Mouse (Mus musculus) embryonic facial prominence, embryonic 14.5 days (tissue): ENCODE measurements around the gene Cdh4. TPM values are rescaled to one million over a fixed set of nuclear protein-coding genes. Genes with fewer than 3 reads are reported as not detected.
A peak's percentile ranks its signal among the peaks of the same experiment; 100 is the strongest.

ENCODE experiments used
- ATAC-seq: fragments of 200-750 bp; cut with Nextera tagmentation; 2 replicates; pipeline ENCODE4 v1.8.0; 2017; ENCODE audit warnings: low read depth, moderate number of reproducible peaks, moderate TSS enrichment
- DNase-seq: peaks from one replicate; pipeline ENCODE4 v3.0.0-alpha.2; 2015; ENCODE audit warnings: low spot score
- H3K27ac ChIP-seq: fragments of 300-500 bp; sonication (generic); replicated peaks from 2 replicates; pipeline ENCODE4 v1.5.1; 2014; ENCODE audit warnings: low read depth, mild to moderate bottlenecking, low read length, moderate library complexity
- H3K27me3 ChIP-seq: fragments of 300-500 bp; sonication (generic); replicated peaks from 2 replicates; pipeline ENCODE4 v1.6.1; 2014; ENCODE audit warnings: low read length; ENCODE audit not compliant: control insufficient read depth, insufficient read depth
- H3K36me3 ChIP-seq: fragments of 300-500 bp; sonication (generic); 2 replicates; pipeline ENCODE4 v1.6.1; 2014; ENCODE audit warnings: low read length, mixed read lengths; ENCODE audit not compliant: control insufficient read depth, insufficient read depth
- H3K4me1 ChIP-seq: fragments of 300-500 bp; sonication (generic); 2 replicates; pipeline ENCODE4 v1.6.1; 2014; ENCODE audit warnings: antibody characterized with exemption, low read length; ENCODE audit not compliant: control insufficient read depth, insufficient read depth
- H3K4me2 ChIP-seq: fragments of 300-500 bp; sonication (generic); 2 replicates; pipeline ENCODE4 v1.6.1; 2014; ENCODE audit warnings: low read depth, mild to moderate bottlenecking, low read length, moderate library complexity, mixed read lengths
- H3K4me3 ChIP-seq: fragments of 300-500 bp; sonication (generic); 2 replicates; pipeline ENCODE4 v1.5.1; 2014; ENCODE audit warnings: low read depth, mild to moderate bottlenecking, low read length
- H3K9ac ChIP-seq: fragments of 300-500 bp; sonication (generic); 2 replicates; pipeline ENCODE4 v1.6.1; 2014; ENCODE audit warnings: low read depth, mild to moderate bottlenecking, low read length, moderate library complexity, mixed read lengths
- H3K9me3 ChIP-seq: fragments of 300-500 bp; sonication (generic); 2 replicates; pipeline ENCODE4 v1.6.1; 2016; ENCODE audit warnings: low read length; ENCODE audit not compliant: control insufficient read depth
- WGBS: fragments of 180-500 bp; shearing (Covaris S2); extraction: QIAGEN DNeasy Blood & Tissue Kit; methylation state at CpG from one replicate; pipeline ENCODE4 v1.1.7; 2014; 5-methylcytosine and 5-hydroxymethylcytosine counted together
- polyA plus RNA-seq: library from polyadenylated mRNA; unstranded; fragments of >200 nt; fragmentation: Nextera tagmentation; extraction: Ambion mirVana; gene quantifications from 2 replicates; pipeline ENCODE4 v1.2.1, GENCODE M21; 2014

The Cdh4 gene
- polyA plus RNA-seq, 1 experiment from 2014 or later, result 9.2 TPM

DNA sequence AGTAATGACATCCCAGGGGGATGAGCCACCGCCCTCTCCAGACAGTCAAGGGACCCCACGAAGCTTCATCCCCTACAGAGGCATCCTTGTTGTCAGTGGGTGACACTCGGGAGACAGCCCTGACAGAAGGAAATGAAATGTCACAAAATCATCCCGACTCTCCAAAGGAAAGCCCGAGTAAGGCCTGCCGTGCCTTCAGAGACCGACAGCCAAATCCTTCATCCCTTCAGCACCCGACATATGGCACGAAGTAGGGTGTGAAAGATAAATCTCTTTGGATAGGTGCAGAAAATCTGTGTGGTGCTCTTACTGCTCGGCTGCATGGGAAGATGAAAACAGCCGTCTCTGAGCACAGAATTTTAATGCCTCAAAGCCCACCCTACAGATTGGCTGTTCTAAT, 312.5 kb downstream of the Cdh4 start:
- Histone ChIP-seq H3K9ac (no peak overlapping the region), H3K27ac (no peak overlapping the region)
- no peak for ATAC-seq

DNA sequence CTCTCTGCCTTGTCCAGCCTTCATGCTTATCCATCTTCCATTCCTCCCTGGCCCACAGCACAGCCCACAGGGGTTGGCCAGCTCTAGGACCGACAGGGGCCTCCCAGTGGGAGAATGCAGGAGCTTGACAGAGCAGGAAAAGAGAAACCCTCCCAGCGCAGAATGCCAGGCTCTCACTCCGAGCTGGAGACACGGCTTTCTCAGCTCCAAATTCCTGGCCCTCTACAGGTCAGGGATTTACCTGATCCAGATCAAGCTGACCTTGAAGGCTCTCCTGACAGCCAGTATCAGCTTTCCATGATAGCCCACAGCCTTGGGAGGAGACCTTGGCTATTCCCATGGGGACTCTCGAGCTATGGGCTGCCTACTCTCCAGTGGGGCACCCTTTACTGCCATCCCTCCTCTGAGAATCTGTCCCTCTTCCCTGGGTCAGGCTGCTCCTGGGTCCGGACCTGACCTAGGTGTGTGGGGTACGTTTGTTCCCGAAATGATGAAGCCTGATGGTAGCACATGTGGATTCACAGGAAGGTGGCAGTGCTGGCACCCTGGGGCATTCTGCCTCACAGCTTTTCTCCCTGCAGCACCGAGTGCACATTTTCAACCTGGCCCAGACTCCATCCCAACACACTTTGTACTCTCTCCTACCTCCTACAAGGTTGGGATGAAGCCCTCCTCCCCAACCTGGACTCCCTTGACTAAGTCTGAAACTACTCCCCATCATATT, 319.6 kb downstream of the Cdh4 start:
- no peaks in the 10 kb centered on the region for H3K9me3 ChIP-seq
- DNase-seq (no peak), ATAC-seq (no peak)
- no peaks in the 10 kb centered on the region for H3K4me1 ChIP-seq
- H3K27me3 ChIP-seq, result peaks cover 8% of the 10 kb centered on the region; the same call in 1 of the 2 replicates
- H3K36me3 ChIP-seq, result no peaks in the 10 kb centered on the region
- H3K4me2 ChIP-seq, result no peak overlapping the region
- no peak overlapping the region for H3K4me3 ChIP-seq
- 65% methylated on average over 9 of the region's 9 CpGs for WGBS
- no peak overlapping the region for H3K27ac ChIP-seq
- no peak overlapping the region for H3K9ac ChIP-seq

More for the DNA sequence above, 312.5 kb downstream of the Cdh4 start:
- 76% methylated on average over 11 of the region's 11 CpGs for WGBS
- H3K4me1 ChIP-seq, result no peaks in the 10 kb centered on the region
- H3K4me3 ChIP-seq, result no peak overlapping the region
- no peaks in the 10 kb centered on the region for H3K9me3 ChIP-seq
- no peaks in the 10 kb centered on the region for H3K27me3 ChIP-seq
- H3K36me3 ChIP-seq, result no peaks in the 10 kb centered on the region
- no peak overlapping the region for H3K4me2 ChIP-seq
- DNase-seq, result no peak

DNA sequence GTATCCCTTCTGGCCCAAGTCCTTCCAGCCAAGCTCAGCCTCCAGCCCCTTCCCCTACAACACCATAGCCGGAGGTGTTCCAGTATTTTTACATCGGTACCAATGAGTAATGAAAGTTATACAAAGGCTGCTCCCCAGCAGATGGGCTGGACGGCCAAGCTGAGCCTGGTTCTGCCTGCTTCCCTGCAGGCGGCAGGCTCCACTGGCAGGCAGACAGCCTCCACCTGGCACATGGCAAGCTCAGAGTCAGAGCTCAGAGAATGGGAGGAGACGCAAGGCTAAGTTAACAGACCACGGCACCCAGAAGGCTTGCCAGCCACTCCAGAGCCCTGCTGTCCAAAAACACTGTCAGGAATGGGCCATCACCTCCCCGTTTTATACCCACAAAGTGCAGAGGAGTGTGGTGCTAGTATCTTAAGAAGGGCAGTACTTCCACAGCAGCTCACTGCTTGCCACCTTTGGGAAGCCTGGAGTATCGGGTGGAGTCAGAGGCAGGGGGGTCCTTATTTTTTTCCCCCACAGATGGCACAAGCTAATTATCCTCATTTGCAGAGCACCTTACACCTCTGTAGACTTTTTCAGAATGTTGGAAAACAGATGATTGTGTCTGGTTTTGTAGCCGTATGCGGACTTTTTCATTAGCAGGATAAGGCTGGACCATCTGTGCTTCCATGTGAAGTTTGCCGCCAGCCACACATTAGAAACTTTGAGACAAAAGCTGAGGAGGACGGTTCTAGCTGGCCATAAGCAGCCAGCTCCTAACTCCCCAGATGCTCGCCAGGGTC, 320.5 kb downstream of the Cdh4 start:
- no peak overlapping the region for H3K27ac ChIP-seq
- no peak for DNase-seq
- peaks cover 16% of the 10 kb centered on the region for H3K27me3 ChIP-seq
- no peak overlapping the region for H3K4me2 ChIP-seq
- no peak overlapping the region for H3K4me3 ChIP-seq
- H3K4me1 ChIP-seq, result no peaks in the 10 kb centered on the region
- ATAC-seq, result peak; percentile 4; the same call in 1 of the 2 replicates
- 63% methylated on average over 13 of the region's 13 CpGs for WGBS
- no peak overlapping the region for H3K9ac ChIP-seq
- H3K9me3 ChIP-seq, result no peaks in the 10 kb centered on the region
- no peaks in the 10 kb centered on the region for H3K36me3 ChIP-seq

DNA sequence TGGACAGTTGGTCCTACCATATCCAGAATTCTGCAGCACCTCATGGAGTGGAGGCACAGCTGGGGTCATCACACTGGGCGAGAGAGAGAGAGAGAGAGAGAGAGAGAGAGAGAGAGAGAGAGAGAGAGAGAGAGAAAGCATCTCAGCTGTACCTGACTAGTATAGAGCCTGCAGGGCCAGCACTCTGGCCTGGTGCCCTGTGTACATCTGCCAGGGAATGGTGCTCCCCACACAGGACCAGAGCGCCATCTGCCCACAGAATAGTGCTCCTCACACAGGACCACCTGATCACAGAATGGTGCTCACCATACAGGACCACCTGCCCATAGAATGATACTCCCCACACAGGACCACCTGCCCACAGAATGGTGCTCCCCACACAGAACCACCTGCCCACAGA, 322.2 kb downstream of the Cdh4 start:
- no peak overlapping the region for H3K4me2 ChIP-seq
- WGBS, result 100% methylated on average over 2 of the region's 2 CpGs
- peaks cover 21% of the 10 kb centered on the region for H3K27me3 ChIP-seq
- ATAC-seq (no peak), DNase-seq (no peak)
- H3K4me3 ChIP-seq, result no peak overlapping the region
- H3K9me3 ChIP-seq, result no peaks in the 10 kb centered on the region
- peaks cover 9% of the 10 kb centered on the region; the same call in 1 of the 2 replicates for H3K4me1 ChIP-seq
- no peak overlapping the region for H3K9ac ChIP-seq
- H3K36me3 ChIP-seq, result no peaks in the 10 kb centered on the region
- H3K27ac ChIP-seq, result no peak overlapping the region

DNA sequence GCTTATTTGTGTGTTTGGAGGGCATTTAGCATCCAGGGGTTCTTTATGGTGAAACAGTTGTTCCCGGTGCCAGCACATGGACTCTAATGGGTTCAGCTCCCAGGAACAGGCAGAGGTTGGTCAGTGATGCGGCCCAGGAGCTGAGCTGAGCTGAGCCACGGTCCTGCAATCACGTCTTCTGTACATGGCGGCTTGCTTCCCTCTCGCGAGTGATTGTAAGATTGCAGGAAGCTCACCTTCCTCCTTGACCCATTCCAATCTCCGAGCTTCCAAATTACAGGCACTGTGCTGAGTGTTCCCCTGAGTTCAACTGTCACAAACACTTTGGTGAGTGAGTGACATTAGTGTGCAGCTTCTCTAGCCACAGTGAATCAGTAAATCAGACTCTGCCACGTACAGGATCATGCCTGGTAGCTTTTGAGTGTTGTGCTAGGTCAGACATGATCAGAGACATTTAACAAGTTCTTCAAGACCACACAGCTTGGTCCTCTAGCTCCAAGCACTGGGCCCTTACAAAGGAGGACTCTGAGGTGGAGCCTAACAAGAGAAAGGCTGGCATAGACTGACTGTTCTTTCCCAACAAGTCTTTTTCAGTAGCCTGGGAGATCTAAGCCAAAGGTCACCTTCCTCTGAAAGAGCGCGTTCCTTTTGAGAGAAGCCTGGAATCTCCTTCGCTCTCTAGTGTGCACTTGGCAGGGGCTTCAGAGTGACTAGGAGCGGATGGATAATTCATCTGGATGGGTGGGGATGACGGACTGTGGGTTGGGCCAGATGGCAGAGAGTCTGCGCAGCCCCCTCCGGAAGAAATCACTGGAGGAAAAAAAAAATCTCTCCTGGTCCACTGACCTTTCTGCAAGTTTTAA, 324.7 kb downstream of the Cdh4 start:
- H3K9ac ChIP-seq, result no peak overlapping the region
- 25% methylated on average over 16 of the region's 16 CpGs for WGBS
- no peaks in the 10 kb centered on the region for H3K36me3 ChIP-seq
- H3K9me3 ChIP-seq, result no peaks in the 10 kb centered on the region
- no peak for DNase-seq
- no peak for ATAC-seq
- peaks cover 11% of the 10 kb centered on the region; the same call in 1 of the 2 replicates for H3K4me1 ChIP-seq
- H3K4me2 ChIP-seq, result no peak overlapping the region
- peaks cover 21% of the 10 kb centered on the region for H3K27me3 ChIP-seq
- H3K4me3 ChIP-seq, result no peak overlapping the region
- H3K27ac ChIP-seq, result no peak overlapping the region

DNA sequence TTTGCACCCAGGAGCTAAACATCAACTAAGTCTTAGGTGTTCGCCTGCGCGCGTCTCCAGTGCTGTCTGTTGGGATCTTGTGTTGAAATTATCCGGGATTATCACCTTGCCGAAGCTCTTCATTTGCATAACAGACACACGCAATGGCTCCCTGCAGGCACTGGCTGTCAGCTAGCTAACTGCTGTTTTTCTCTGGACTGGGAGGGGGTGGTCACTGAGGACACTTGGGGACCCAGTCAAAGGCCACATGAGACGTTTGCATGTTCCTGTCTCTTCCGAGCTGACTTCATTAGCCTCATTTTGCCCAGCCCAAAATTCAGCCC, 325.3 kb downstream of the Cdh4 start:
- H3K4me3 ChIP-seq, result no peak overlapping the region
- 10% methylated on average over 9 of the region's 9 CpGs for WGBS
- H3K9me3 ChIP-seq, result no peaks in the 10 kb centered on the region
- no peak for DNase-seq
- H3K4me2 ChIP-seq, result no peak overlapping the region
- H3K27ac ChIP-seq, result no peak overlapping the region
- H3K27me3 ChIP-seq, result peaks cover 21% of the 10 kb centered on the region
- no peak for ATAC-seq
- no peak overlapping the region for H3K9ac ChIP-seq
- peaks cover 11% of the 10 kb centered on the region; the same call in 1 of the 2 replicates for H3K4me1 ChIP-seq
- H3K36me3 ChIP-seq, result no peaks in the 10 kb centered on the region

DNA sequence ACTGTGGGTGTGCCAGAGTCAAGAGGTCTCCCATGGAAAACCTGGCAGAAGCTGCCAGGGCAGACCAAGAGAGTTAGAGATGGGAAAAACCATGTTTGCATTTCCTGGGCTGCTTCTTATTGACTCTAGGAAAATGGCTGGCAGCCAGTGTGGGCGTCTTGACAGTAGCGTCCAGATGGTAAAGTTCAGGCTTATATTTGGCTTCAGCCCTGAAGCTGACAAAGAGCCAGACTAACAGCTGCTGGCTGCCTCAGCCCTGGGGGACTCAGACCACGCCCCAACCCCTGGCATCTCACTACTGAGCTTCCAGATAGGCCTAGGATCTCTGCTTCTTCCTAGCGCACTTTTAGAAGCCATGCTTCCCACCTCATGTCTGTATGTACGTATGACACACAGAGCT, 326.9 kb downstream of the Cdh4 start:
- peak; percentile 72; the same call in 1 of the 2 replicates for ATAC-seq
- Histone ChIP-seq H3K4me3 (no peak overlapping the region), H3K27ac (0 out of 2 replicates have a peak overlapping the region, but pooled peaks have one; percentile 6), H3K4me1 (peaks cover 11% of the 10 kb centered on the region; the same call in 1 of the 2 replicates), H3K27me3 (peaks cover 21% of the 10 kb centered on the region), H3K9me3 (no peaks in the 10 kb centered on the region), H3K36me3 (no peaks in the 10 kb centered on the region), H3K9ac (no peak overlapping the region), H3K4me2 (no peak overlapping the region)
- peak; percentile 93 for DNase-seq
- WGBS, result 50% methylated on average over 5 of the region's 5 CpGs

DNA sequence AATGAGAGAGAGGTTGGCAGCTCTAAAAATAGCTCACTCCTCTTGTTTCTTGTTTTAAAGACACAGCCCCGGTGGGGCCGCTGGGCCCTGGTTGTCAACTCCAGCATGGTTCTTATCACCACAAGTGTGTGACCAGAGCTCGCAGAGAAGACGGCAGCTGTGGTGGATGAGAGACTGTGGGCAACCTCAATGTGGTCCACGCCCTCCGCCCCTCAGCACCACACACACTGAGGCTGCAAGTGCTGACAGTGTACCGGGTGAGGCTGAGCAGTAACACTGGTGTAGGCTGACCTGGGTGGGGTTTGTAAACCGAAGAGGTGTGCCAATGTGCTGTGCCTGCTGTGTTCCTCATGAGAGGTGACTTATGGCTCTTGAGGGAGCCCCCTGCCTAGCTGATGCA, 327.7 kb downstream of the Cdh4 start:
- DNase-seq (peak; percentile 36), ATAC-seq (no peak)
- Histone ChIP-seq H3K27me3 (peaks cover 21% of the 10 kb centered on the region), H3K36me3 (no peaks in the 10 kb centered on the region), H3K27ac (no peak overlapping the region), H3K9ac (no peak overlapping the region), H3K9me3 (no peaks in the 10 kb centered on the region), H3K4me1 (peaks cover 11% of the 10 kb centered on the region; the same call in 1 of the 2 replicates), H3K4me2 (no peak overlapping the region), H3K4me3 (no peak overlapping the region)
- 59% methylated on average over 8 of the region's 8 CpGs for WGBS
